8 mouse cellular contexts compared by ENCODE assay signal in genomic region chr16:8737341-8737665, GRCm38 (mm10). TPM values are rescaled to one million over a fixed set of nuclear protein-coding genes. Genes with fewer than 3 reads are reported as not detected.
DNase-seq lines count a peak whose midpoint lies in the region; ATAC-seq and TF ChIP-seq lines count a peak whose summit lies in the region.

No protein-coding gene starts in this region.

- WGBS in lung, embryonic 16.5 days: under 1% methylated on average over 11 of the region's 11 CpGs
- under 1% methylated on average over 11 of the region's 11 CpGs for WGBS in forebrain, embryonic 10.5 days
- 2% methylated on average over 11 of the region's 11 CpGs for WGBS in limb, embryonic 10.5 days
- WGBS in olfactory bulb, adult 2 months: under 1% methylated on average over 11 of the region's 11 CpGs

- TF ChIP-seq POLR2A in olfactory bulb, adult 2 months (IDR thresholded peaks at IDR 0.05; ENCODE audit: insufficient read depth, low read depth, low read length): no peak

- no peaks in the 10 kb centered on the region for H3K27me3 ChIP-seq in lung, embryonic 16.5 days (ENCODE audit: control insufficient read depth, insufficient read depth, low read depth, low read length)
- no peaks in the 10 kb centered on the region for H3K27me3 ChIP-seq in forebrain, embryonic 10.5 days (ENCODE audit: poor library complexity, severe bottlenecking)
- H3K27me3 ChIP-seq in limb, embryonic 10.5 days (ENCODE audit: low read depth, poor library complexity, severe bottlenecking): no peaks in the 10 kb centered on the region

- peak overlapping the region; percentile 99 for H3K4me3 ChIP-seq in lung, embryonic 16.5 days (ENCODE audit: low read length)
- H3K4me3 ChIP-seq in forebrain, embryonic 10.5 days: peak overlapping the region; percentile 98
- peak overlapping the region; percentile 97 for H3K4me3 ChIP-seq in limb, embryonic 10.5 days
- H3K4me3 ChIP-seq in olfactory bulb, adult 2 months (ENCODE audit: insufficient read depth, low read depth, low read length): peak overlapping the region; percentile 95

- no peak for TF ChIP-seq CTCF in olfactory bulb, adult 2 months (IDR thresholded peaks at IDR 0.05; ENCODE audit: insufficient read depth, low read depth, low read length)

- peak overlapping the region; percentile 79 for H3K4me2 ChIP-seq in lung, embryonic 16.5 days (ENCODE audit: low read depth, low read length)

- ATAC-seq in lung, embryonic 16.5 days (ENCODE audit: low read depth): no peak

- DNase-seq in lung, postnatal 4 days: no peak
- no peak for DNase-seq in forebrain, embryonic 10.5 days (ENCODE audit: extremely low spot score, low spot score)
- peak; percentile 57 for DNase-seq in limb, embryonic 10.5 days (ENCODE audit: low spot score)
- no peak for DNase-seq in cerebellum, postnatal 4 days (ENCODE audit: low spot score in 2 of 2)
- no peak for DNase-seq in thymus, postnatal 14 days
- no peak for DNase-seq in cerebellum, adult 9-11 months

- peak overlapping the region; percentile 86 for H3K27ac ChIP-seq in lung, embryonic 16.5 days (ENCODE audit: low read length)
- peak overlapping the region; percentile 97 for H3K27ac ChIP-seq in forebrain, embryonic 10.5 days
- H3K27ac ChIP-seq in limb, embryonic 10.5 days: peak overlapping the region; percentile 98
- no peak overlapping the region for H3K27ac ChIP-seq in olfactory bulb, adult 2 months (ENCODE audit: insufficient read depth, low read depth, low read length)

- H3K9ac ChIP-seq in lung, embryonic 16.5 days (ENCODE audit: low read length): peak overlapping the region; percentile 94

- no peaks in the 10 kb centered on the region for H3K9me3 ChIP-seq in lung, embryonic 16.5 days (ENCODE audit: control insufficient read depth, low read length)
- no peaks in the 10 kb centered on the region for H3K9me3 ChIP-seq in forebrain, embryonic 10.5 days
- no peaks in the 10 kb centered on the region for H3K9me3 ChIP-seq in limb, embryonic 10.5 days (replicated peaks)

- no peaks in the 10 kb centered on the region for H3K36me3 ChIP-seq in lung, embryonic 16.5 days (ENCODE audit: control insufficient read depth, insufficient read depth, low read length)
- H3K36me3 ChIP-seq in forebrain, embryonic 10.5 days (replicated peaks): peaks cover 21% of the 10 kb centered on the region
- H3K36me3 ChIP-seq in limb, embryonic 10.5 days: peaks cover 9% of the 10 kb centered on the region; the same call in 1 of the 2 replicates

- H3K4me1 ChIP-seq in lung, embryonic 16.5 days (replicated peaks; ENCODE audit: control insufficient read depth, insufficient read depth, low read length): peaks cover 28% of the 10 kb centered on the region
- peaks cover 38% of the 10 kb centered on the region for H3K4me1 ChIP-seq in forebrain, embryonic 10.5 days
- H3K4me1 ChIP-seq in limb, embryonic 10.5 days: peaks cover 28% of the 10 kb centered on the region
- peaks cover 12% of the 10 kb centered on the region for H3K4me1 ChIP-seq in olfactory bulb, adult 2 months (ENCODE audit: control insufficient read depth, insufficient read depth, low read length)

RNA-seq across cellular contexts. Expression of gene Usp7, which starts 54.8 kb away (rescaled TPM):
- 23.1 and 24.4 TPM in 2 replicates for polyA plus RNA-seq in lung, embryonic 16.5 days (2015; fragmentation: Nextera tagmentation; extraction: Ambion mirVana)
- 32.7 and 33.4 TPM in 2 replicates for polyA plus RNA-seq in forebrain, embryonic 10.5 days (2016; fragmentation: Nextera tagmentation; extraction: Ambion mirVana)
- 28.9 and 32.8 TPM in 2 replicates for polyA plus RNA-seq in limb, embryonic 10.5 days (2016; fragmentation: Nextera tagmentation; extraction: Ambion mirVana)
- 486 TPM in 1 of 2 replicates, not detected in the other for polyA plus RNA-seq in olfactory bulb, adult 2 months (2012; ENCODE audit: insufficient read depth, insufficient read length, low replicate concordance, missing spikeins)

RNA-seq across cellular contexts. Expression of gene Gm5767, which starts 56.7 kb away (rescaled TPM):
- not detected in 2 replicates for polyA plus RNA-seq in lung, embryonic 16.5 days (2015; fragmentation: Nextera tagmentation; extraction: Ambion mirVana)
- 0.26 TPM in 1 of 2 replicates, not detected in the other for polyA plus RNA-seq in forebrain, embryonic 10.5 days (2016; fragmentation: Nextera tagmentation; extraction: Ambion mirVana)
- polyA plus RNA-seq in limb, embryonic 10.5 days (2016; fragmentation: Nextera tagmentation; extraction: Ambion mirVana): not detected in 2 replicates
- polyA plus RNA-seq in olfactory bulb, adult 2 months (2012; ENCODE audit: insufficient read depth, insufficient read length, low replicate concordance, missing spikeins): not detected in 2 replicates
